ENCODE assay signal across 19 mouse cellular contexts in genomic region chr6:71444756-71445155, GRCm38 (mm10).
"Had no signal": no experiment of that assay in that cellular context is flagged by ENCODE, and none has a peak within 500 bp of the region (broad histone marks: within the 10 kb centered on the region; RNA-seq: fewer than 3 reads in every experiment).

No protein-coding gene starts in this region.

- H3K36me3 ChIP-seq: lung, embryonic 15.5 days; midbrain, embryonic 10.5 days; midbrain, embryonic 12.5 days; neural tube, embryonic 13.5 days; neural tube, embryonic 15.5 days had no signal

- DNase-seq: lung, adult 2 months; lung, postnatal 10 days; lung, postnatal 4 days; midbrain, embryonic 14.5 days; retina, postnatal 1 day; right cerebral cortex, adult 18-20 months; right cerebral cortex, postnatal 25 days; right cerebral cortex, postnatal 4 days; spleen, adult 18-20 months; thymus, adult 18-20 months; thymus, postnatal 14 days; thymus, postnatal 36 days had no signal

- ATAC-seq: midbrain, embryonic 16.5 days had no signal

- H3K27me3 ChIP-seq: lung, embryonic 15.5 days; midbrain, embryonic 12.5 days; neural tube, embryonic 13.5 days; neural tube, embryonic 15.5 days had no signal

- H3K9ac ChIP-seq: lung, embryonic 15.5 days; midbrain, embryonic 12.5 days; neural tube, embryonic 13.5 days; neural tube, embryonic 15.5 days had no signal

- H3K27ac ChIP-seq: lung, embryonic 15.5 days; midbrain, embryonic 10.5 days; midbrain, embryonic 12.5 days; neural tube, embryonic 13.5 days; neural tube, embryonic 15.5 days had no signal

- H3K4me1 ChIP-seq: lung, embryonic 15.5 days had no signal

- H3K4me2 ChIP-seq: lung, embryonic 15.5 days; midbrain, embryonic 12.5 days; neural tube, embryonic 13.5 days; neural tube, embryonic 15.5 days had no signal

- H3K9me3 ChIP-seq: lung, embryonic 15.5 days; midbrain, embryonic 10.5 days; midbrain, embryonic 12.5 days; neural tube, embryonic 13.5 days; neural tube, embryonic 15.5 days had no signal

- H3K4me3 ChIP-seq: lung, embryonic 15.5 days; midbrain, embryonic 10.5 days; midbrain, embryonic 12.5 days; myocyte; neural tube, embryonic 13.5 days; neural tube, embryonic 15.5 days had no signal
